Mouse (Mus musculus): ENCODE data around the gene Smim4.

GRCm38 (mm10) chr14:31129326-31130235 is 825 bp upstream of the Smim4 start:
- no peak for TF ChIP-seq CTCF (IDR thresholded peaks at IDR 0.05)
- TF ChIP-seq EP300 (IDR thresholded peaks at IDR 0.05), result no peak
